Mouse (Mus musculus) thymus, adult 2 months (tissue): Measurements from ENCODE around the gene Igsf9. TPM values are rescaled to one million over a fixed set of nuclear protein-coding genes. Genes with fewer than 3 reads are reported as not detected.

Source experiments
- DNase-seq: peaks from one replicate; pipeline ENCODE4 v3.0.0; 2021
- H3K27ac ChIP-seq: fragments of 200-500 bp; 2 replicates; pipeline ENCODE4 v1.5.1; 2012; ENCODE audit warnings: low read length, control low read depth; ENCODE audit not compliant: control insufficient read depth, insufficient read depth
- H3K27me3 ChIP-seq: fragments of 200-500 bp; 2 replicates; pipeline ENCODE4 v1.6.1; 2012; ENCODE audit warnings: mild to moderate bottlenecking, low read length, moderate library complexity, mixed read lengths; ENCODE audit not compliant: control insufficient read depth, insufficient read depth
- H3K36me3 ChIP-seq: fragments of 200-500 bp; 2 replicates; pipeline ENCODE4 v1.6.1; 2012; ENCODE audit warnings: mild to moderate bottlenecking, low read length, moderate library complexity; ENCODE audit not compliant: control insufficient read depth, insufficient read depth
- H3K4me1 ChIP-seq: fragments of 200-500 bp; replicated peaks from 2 replicates; pipeline ENCODE4 v1.6.1; 2012; ENCODE audit warnings: low read length; ENCODE audit not compliant: control insufficient read depth, insufficient read depth
- H3K4me3 ChIP-seq: fragments of 200-500 bp; 2 replicates; pipeline ENCODE4 v1.5.1; 2012; ENCODE audit warnings: mild to moderate bottlenecking, low read length, control low read depth, moderate library complexity; ENCODE audit not compliant: control insufficient read depth, insufficient read depth
- CTCF ChIP-seq: fragments of 200-500 bp; IDR thresholded peaks from 2 replicates; pipeline ENCODE4 v1.5.1; 2012; ENCODE audit warnings: mild to moderate bottlenecking, control low read depth, low read length, moderate library complexity, borderline replicate concordance; ENCODE audit not compliant: control insufficient read depth, poor library complexity, insufficient read depth; ENCODE audit errors: extremely low read depth
- POLR2A ChIP-seq: fragments of 200-500 bp; IDR thresholded peaks from 2 replicates; pipeline ENCODE4 v1.6.1; 2012; ENCODE audit warnings: mild to moderate bottlenecking, low read length, control low read depth, moderate library complexity; ENCODE audit not compliant: control insufficient read depth, poor library complexity, insufficient read depth; ENCODE audit errors: extremely low read depth
- WGBS: fragments of 180-500 bp; shearing (Covaris S2); methylation state at CpG from one replicate; pipeline ENCODE4 v1.1.7; 2018; 5-methylcytosine and 5-hydroxymethylcytosine counted together
- polyA plus RNA-seq: library from polyadenylated mRNA; depleted of rRNA; stranded (reverse); fragments of >200 nt; gene quantifications from 2 replicates; pipeline ENCODE4 v1.2.3, GENCODE M21; 2012; rRNA removed

The Igsf9 gene
- polyA plus RNA-seq, 1 experiment: 20.3 TPM

DNA sequence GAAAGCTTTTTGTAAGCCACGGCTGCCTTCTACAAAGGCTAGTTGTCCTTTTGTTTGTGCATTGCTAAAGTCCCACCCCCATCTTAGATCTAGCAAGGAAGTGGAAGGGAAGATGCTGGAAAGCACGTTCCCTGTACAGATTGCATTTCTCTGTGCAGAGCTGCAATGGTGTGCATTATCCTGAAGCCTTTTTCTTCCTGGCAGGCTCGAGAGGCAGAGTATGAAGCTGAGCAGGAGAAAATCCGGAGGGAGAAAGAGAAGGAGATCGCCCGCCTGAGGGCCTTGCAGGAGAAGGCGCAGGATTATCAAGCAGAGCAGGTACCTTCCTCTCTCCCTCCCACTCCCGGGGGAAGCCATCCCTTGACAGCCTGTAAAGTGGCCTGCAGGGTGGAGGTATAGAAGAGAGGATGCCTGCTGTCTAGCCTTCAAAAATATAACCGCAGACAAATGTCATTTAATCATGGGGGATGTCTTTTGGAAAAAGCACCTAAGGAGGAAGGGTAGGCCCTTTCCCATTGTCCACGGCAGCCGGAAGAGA lies 58.8 kb downstream of the Igsf9 start:
- no peak for TF ChIP-seq CTCF
- TF ChIP-seq POLR2A: no peak
- no peak for DNase-seq
- no peaks in the 10 kb centered on the region for H3K27me3 ChIP-seq
- no peak overlapping the region for H3K27ac ChIP-seq
- H3K4me1 ChIP-seq: no peaks in the 10 kb centered on the region
- H3K4me3 ChIP-seq: no peak overlapping the region
- no peaks in the 10 kb centered on the region for H3K36me3 ChIP-seq
- WGBS: 87% methylated on average over 11 of the region's 11 CpGs

DNA sequence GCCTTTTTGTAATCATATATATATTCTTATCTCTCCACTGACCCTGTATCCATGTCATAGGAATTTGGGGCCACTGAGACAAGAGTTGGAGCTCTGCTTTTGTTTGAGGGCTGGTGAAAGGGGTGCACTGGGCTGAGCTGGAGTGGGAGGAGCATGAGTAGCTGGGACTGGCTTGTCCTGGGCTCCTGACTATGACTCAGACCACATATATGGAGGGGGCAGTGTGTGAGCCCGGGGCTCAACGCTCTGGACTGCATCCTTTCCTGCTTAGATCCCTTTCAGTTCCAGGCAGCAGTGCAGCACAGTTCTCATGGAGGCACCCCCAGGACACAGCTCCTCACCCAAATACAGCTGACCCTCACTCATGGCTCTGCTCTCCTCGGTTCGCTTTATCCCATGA lies 64.5 kb downstream of the Igsf9 start:
- Histone ChIP-seq H3K27ac (no peak overlapping the region), H3K36me3 (no peaks in the 10 kb centered on the region), H3K27me3 (no peaks in the 10 kb centered on the region), H3K4me3 (no peak overlapping the region), H3K4me1 (peaks cover 24% of the 10 kb centered on the region)
- WGBS: 94% methylated on average over 4 of the region's 4 CpGs
- DNase-seq: no peak
- TF ChIP-seq CTCF (no peak), POLR2A (no peak)

Other genes with a start within 250 kb of the Igsf9 start
- 0.07 TPM in 1 of 2 replicates, not detected in the other for gene Atp1a4, start 223.4 kb upstream of the Igsf9 start, polyA plus RNA-seq
- gene Igsf8, start 220.1 kb upstream of the Igsf9 start, polyA plus RNA-seq: 159 and 162 TPM in 2 replicates
- 24.4 and 28.5 TPM in 2 replicates for gene Atp1a2, start 183.7 kb upstream of the Igsf9 start, polyA plus RNA-seq
- gene Kcnj9, start 152.5 kb upstream of the Igsf9 start, polyA plus RNA-seq: 1.5 TPM in 2 replicates
- gene Kcnj10, start 140.6 kb upstream of the Igsf9 start, polyA plus RNA-seq: 3.2 and 3.9 TPM in 2 replicates
- 20.8 and 25.3 TPM in 2 replicates for gene Pigm, start 105.2 kb upstream of the Igsf9 start, polyA plus RNA-seq
- 4.3 and 7.3 TPM in 2 replicates for gene Slamf9, start 6.4 kb upstream of the Igsf9 start, polyA plus RNA-seq
- 178 and 183 TPM in 2 replicates for gene Tagln2, start 18.3 kb downstream of the Igsf9 start, polyA plus RNA-seq
- 0.15 and 0.56 TPM in 2 replicates for gene Cfap45, start 39.0 kb downstream of the Igsf9 start, polyA plus RNA-seq
- 1.8 and 1.9 TPM in 2 replicates for gene Vsig8, start 74.2 kb downstream of the Igsf9 start, polyA plus RNA-seq
- gene Slamf8, start 108.8 kb downstream of the Igsf9 start, polyA plus RNA-seq: 7.2 and 10.9 TPM in 2 replicates
- gene Fcrl6, start 120.8 kb downstream of the Igsf9 start, polyA plus RNA-seq: not detected in 2 replicates
- gene Dusp23, start 151.2 kb downstream of the Igsf9 start, polyA plus RNA-seq: 14.2 and 16.1 TPM in 2 replicates
- 1.6 and 2.1 TPM in 2 replicates for gene Crp, start 216.3 kb downstream of the Igsf9 start, polyA plus RNA-seq